Mouse (Mus musculus) thymus, adult 2 months (tissue): Measurements from ENCODE around the gene Arhgef19. TPM values are rescaled to one million over a fixed set of nuclear protein-coding genes. Genes with fewer than 3 reads are reported as not detected.

Experiments used
- DNase-seq: peaks from one replicate; pipeline ENCODE4 v3.0.0; 2021
- H3K27ac ChIP-seq: fragments of 200-500 bp; 2 replicates; pipeline ENCODE4 v1.5.1; 2012; ENCODE audit warnings: low read length, control low read depth; ENCODE audit not compliant: control insufficient read depth, insufficient read depth
- H3K27me3 ChIP-seq: fragments of 200-500 bp; 2 replicates; pipeline ENCODE4 v1.6.1; 2012; ENCODE audit warnings: mild to moderate bottlenecking, low read length, moderate library complexity, mixed read lengths; ENCODE audit not compliant: control insufficient read depth, insufficient read depth
- H3K36me3 ChIP-seq: fragments of 200-500 bp; 2 replicates; pipeline ENCODE4 v1.6.1; 2012; ENCODE audit warnings: mild to moderate bottlenecking, low read length, moderate library complexity; ENCODE audit not compliant: control insufficient read depth, insufficient read depth
- H3K4me1 ChIP-seq: fragments of 200-500 bp; replicated peaks from 2 replicates; pipeline ENCODE4 v1.6.1; 2012; ENCODE audit warnings: low read length; ENCODE audit not compliant: control insufficient read depth, insufficient read depth
- H3K4me3 ChIP-seq: fragments of 200-500 bp; 2 replicates; pipeline ENCODE4 v1.5.1; 2012; ENCODE audit warnings: mild to moderate bottlenecking, low read length, control low read depth, moderate library complexity; ENCODE audit not compliant: control insufficient read depth, insufficient read depth
- CTCF ChIP-seq: fragments of 200-500 bp; IDR thresholded peaks from 2 replicates; pipeline ENCODE4 v1.5.1; 2012; ENCODE audit warnings: mild to moderate bottlenecking, control low read depth, low read length, moderate library complexity, borderline replicate concordance; ENCODE audit not compliant: control insufficient read depth, poor library complexity, insufficient read depth; ENCODE audit errors: extremely low read depth
- POLR2A ChIP-seq: fragments of 200-500 bp; IDR thresholded peaks from 2 replicates; pipeline ENCODE4 v1.6.1; 2012; ENCODE audit warnings: mild to moderate bottlenecking, low read length, control low read depth, moderate library complexity; ENCODE audit not compliant: control insufficient read depth, poor library complexity, insufficient read depth; ENCODE audit errors: extremely low read depth
- WGBS: fragments of 180-500 bp; shearing (Covaris S2); methylation state at CpG from one replicate; pipeline ENCODE4 v1.1.7; 2018; 5-methylcytosine and 5-hydroxymethylcytosine counted together
- polyA plus RNA-seq: library from polyadenylated mRNA; depleted of rRNA; stranded (reverse); fragments of >200 nt; gene quantifications from 2 replicates; pipeline ENCODE4 v1.2.3, GENCODE M21; 2012

Gene Arhgef19
- polyA plus RNA-seq, 1 experiment, result 2.8 TPM

- WGBS, result 33% methylated on average over 9 of the region's 9 CpGs
- peak; percentile 53 for DNase-seq
These were observed 28.5 kb downstream of the Arhgef19 start for GRCm38 (mm10) chr4:141267837-141268236.

GRCm38 (mm10) chr4:141268350-141268749 lies 29.1 kb downstream of the Arhgef19 start:
- Histone ChIP-seq H3K4me3 (no peak overlapping the region), H3K36me3 (no peaks in the 10 kb centered on the region), H3K27me3 (no peaks in the 10 kb centered on the region; the same call in 1 of the 2 replicates), H3K4me1 (0 out of 2 replicates have a peak, but pooled peaks cover 6% of the 10 kb centered on the region), H3K27ac (no peak overlapping the region)
- WGBS, result 79% methylated on average over 4 of the region's 4 CpGs
- no peak for DNase-seq
- TF ChIP-seq POLR2A, result no peak

More at GRCm38 (mm10) chr4:141267837-141268236, 28.5 kb downstream of the Arhgef19 start:
- H3K4me1 ChIP-seq, result 0 out of 2 replicates have a peak, but pooled peaks cover 6% of the 10 kb centered on the region
- H3K4me3 ChIP-seq, result no peak overlapping the region
- TF ChIP-seq POLR2A (no peak), CTCF (peak; percentile 43; the same call in 1 of the 2 replicates)
- no peaks in the 10 kb centered on the region; the same call in 1 of the 2 replicates for H3K27me3 ChIP-seq
- no peak overlapping the region for H3K27ac ChIP-seq
- H3K36me3 ChIP-seq, result no peaks in the 10 kb centered on the region

- WGBS, result 54% methylated on average over 6 of the region's 6 CpGs
- DNase-seq, result no peak
- H3K4me3 ChIP-seq, result no peak overlapping the region
- H3K4me1 ChIP-seq, result 0 out of 2 replicates have a peak, but pooled peaks cover 6% of the 10 kb centered on the region
- H3K27me3 ChIP-seq, result no peaks in the 10 kb centered on the region; the same call in 1 of the 2 replicates
- no peak for TF ChIP-seq CTCF
- no peak for TF ChIP-seq POLR2A
- H3K27ac ChIP-seq, result no peak overlapping the region
- H3K36me3 ChIP-seq, result no peaks in the 10 kb centered on the region
These were observed 29.8 kb downstream of the Arhgef19 start for GRCm38 (mm10) chr4:141269080-141269479.

GRCm38 (mm10) chr4:141270201-141270940 lies 31.1 kb downstream of the Arhgef19 start:
- Histone ChIP-seq H3K27me3 (no peaks in the 10 kb centered on the region; the same call in 1 of the 2 replicates), H3K4me1 (0 out of 2 replicates have a peak, but pooled peaks cover 6% of the 10 kb centered on the region), H3K27ac (no peak overlapping the region), H3K36me3 (no peaks in the 10 kb centered on the region), H3K4me3 (no peak overlapping the region)
- 88% methylated on average over 15 of the region's 15 CpGs for WGBS
- TF ChIP-seq CTCF, result no peak
- TF ChIP-seq POLR2A, result no peak
- no peak for DNase-seq

- TF ChIP-seq POLR2A, result no peak
- TF ChIP-seq CTCF, result no peak
- Histone ChIP-seq H3K27me3 (no peaks in the 10 kb centered on the region; the same call in 1 of the 2 replicates), H3K4me3 (no peak overlapping the region), H3K36me3 (no peaks in the 10 kb centered on the region), H3K27ac (no peak overlapping the region), H3K4me1 (0 out of 2 replicates have a peak, but pooled peaks cover 6% of the 10 kb centered on the region)
- WGBS, result 84% methylated on average over 6 of the region's 7 CpGs
- no peak for DNase-seq
These were observed 31.9 kb downstream of the Arhgef19 start for GRCm38 (mm10) chr4:141271228-141271627.

GRCm38 (mm10) chr4:141271721-141272120 lies 32.4 kb downstream of the Arhgef19 start:
- H3K27ac ChIP-seq, result no peak overlapping the region
- no peaks in the 10 kb centered on the region for H3K36me3 ChIP-seq
- H3K27me3 ChIP-seq, result no peaks in the 10 kb centered on the region; the same call in 1 of the 2 replicates
- no peak overlapping the region for H3K4me3 ChIP-seq
- TF ChIP-seq CTCF (no peak), POLR2A (no peak)
- WGBS, result 23% methylated on average over 6 of the region's 6 CpGs
- no peak for DNase-seq
- 0 out of 2 replicates have a peak, but pooled peaks cover 6% of the 10 kb centered on the region for H3K4me1 ChIP-seq

GRCm38 (mm10) chr4:141272878-141273277 lies 33.6 kb downstream of the Arhgef19 start:
- H3K4me3 ChIP-seq, result peak overlapping the region; percentile 17
- no peaks in the 10 kb centered on the region for H3K36me3 ChIP-seq
- no peak overlapping the region for H3K27ac ChIP-seq
- DNase-seq, result peak; percentile 12
- no peak for TF ChIP-seq CTCF
- no peak for TF ChIP-seq POLR2A
- H3K4me1 ChIP-seq, result 0 out of 2 replicates have a peak, but pooled peaks cover 6% of the 10 kb centered on the region
- H3K27me3 ChIP-seq, result no peaks in the 10 kb centered on the region; the same call in 1 of the 2 replicates
- 1% methylated on average over 14 of the region's 14 CpGs for WGBS
